Mouse (Mus musculus) olfactory bulb, adult 2 months (tissue): ENCODE results near the gene Ttll11. TPM values are rescaled to one million over a fixed set of nuclear protein-coding genes. Genes with fewer than 3 reads are reported as not detected.

Experiments used
- H3K27ac ChIP-seq: fragments of 200-500 bp; 2 replicates; pipeline ENCODE4 v1.5.1; 2012; ENCODE audit warnings: low read depth, low read length; ENCODE audit not compliant: insufficient read depth
- H3K4me1 ChIP-seq: fragments of 200-500 bp; 2 replicates; pipeline ENCODE4 v1.6.1; 2012; ENCODE audit warnings: low read length; ENCODE audit not compliant: control insufficient read depth, insufficient read depth
- H3K4me3 ChIP-seq: fragments of 200-500 bp; 2 replicates; pipeline ENCODE4 v1.5.1; 2012; ENCODE audit warnings: mild to moderate bottlenecking, low read depth, low read length, moderate library complexity; ENCODE audit not compliant: insufficient read depth
- CTCF ChIP-seq: fragments of 200-500 bp; IDR thresholded peaks from 2 replicates; pipeline ENCODE4 v1.5.1; 2012; ENCODE audit warnings: low read depth, mild to moderate bottlenecking, low read length, moderate library complexity; ENCODE audit not compliant: insufficient read depth
- POLR2A ChIP-seq: fragments of 200-500 bp; IDR thresholded peaks from 2 replicates; pipeline ENCODE4 v1.6.1; 2012; ENCODE audit warnings: mild to moderate bottlenecking, low read depth, low read length, moderate library complexity; ENCODE audit not compliant: insufficient read depth
- WGBS: fragments of 180-500 bp; shearing (Covaris S2); methylation state at CpG from one replicate; pipeline ENCODE4 v1.1.7; 2018; 5-methylcytosine and 5-hydroxymethylcytosine counted together
- polyA plus RNA-seq: library from polyadenylated mRNA; stranded (reverse); fragments of >200 nt; gene quantifications from 2 replicates; pipeline ENCODE4 v1.2.4, GENCODE M21; 2012; ENCODE audit warnings: low replicate concordance; ENCODE audit not compliant: missing spikeins, insufficient read depth, insufficient read length

Gene Ttll11
- polyA plus RNA-seq, 1 experiment = not detected

DNA sequence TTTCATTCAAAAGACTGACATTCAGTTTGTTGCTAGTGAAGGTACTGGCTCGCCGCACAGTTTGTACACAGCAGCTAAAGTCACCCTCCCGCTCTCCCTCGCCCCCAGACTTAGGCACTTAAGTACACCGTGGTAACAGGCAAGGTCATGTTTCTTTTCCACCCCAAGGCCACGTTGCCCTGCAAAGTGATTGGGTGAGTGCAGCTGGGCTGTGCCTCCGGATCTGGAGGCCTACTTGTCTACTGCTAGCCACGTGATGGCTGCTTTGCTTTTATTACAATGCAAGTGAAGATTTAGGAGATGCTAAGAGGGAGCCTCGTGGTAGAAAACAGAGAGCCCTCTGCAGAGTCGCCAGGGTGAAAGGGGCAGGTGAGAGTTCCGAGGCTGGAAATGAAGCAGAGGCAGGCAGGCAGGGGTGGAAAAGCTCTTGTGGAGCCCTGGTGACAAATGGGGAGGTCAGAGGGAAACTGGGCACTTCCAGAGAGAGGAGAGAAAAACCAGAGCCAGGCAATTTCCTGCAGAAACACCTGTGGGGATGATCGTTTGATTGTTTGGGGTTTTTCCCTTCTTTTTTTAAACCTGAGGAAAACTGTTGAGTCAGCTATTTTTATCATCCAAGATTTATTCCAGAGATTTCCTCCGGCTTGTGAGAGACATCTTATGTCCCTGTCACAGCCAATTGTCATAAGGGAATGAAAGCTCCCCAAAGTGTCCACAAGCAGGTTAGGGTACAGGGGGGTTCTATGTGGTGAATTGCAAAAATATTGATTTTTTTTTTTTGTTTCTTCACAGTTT lies 135.6 kb downstream of the Ttll11 start:
- Histone ChIP-seq H3K27ac (no peak overlapping the region), H3K4me3 (no peak overlapping the region), H3K4me1 (peaks cover 23% of the 10 kb centered on the region)
- WGBS = 76% methylated on average over 13 of the region's 13 CpGs
- TF ChIP-seq CTCF = no peak
- TF ChIP-seq POLR2A = no peak

GRCm38 (mm10) chr2:35842780-35843474 lies 136.8 kb downstream of the Ttll11 start:
- TF ChIP-seq CTCF (no peak), POLR2A (no peak)
- Histone ChIP-seq H3K4me3 (no peak overlapping the region), H3K27ac (no peak overlapping the region), H3K4me1 (peaks cover 23% of the 10 kb centered on the region)
- WGBS = 56% methylated on average over 16 of the region's 16 CpGs

DNA sequence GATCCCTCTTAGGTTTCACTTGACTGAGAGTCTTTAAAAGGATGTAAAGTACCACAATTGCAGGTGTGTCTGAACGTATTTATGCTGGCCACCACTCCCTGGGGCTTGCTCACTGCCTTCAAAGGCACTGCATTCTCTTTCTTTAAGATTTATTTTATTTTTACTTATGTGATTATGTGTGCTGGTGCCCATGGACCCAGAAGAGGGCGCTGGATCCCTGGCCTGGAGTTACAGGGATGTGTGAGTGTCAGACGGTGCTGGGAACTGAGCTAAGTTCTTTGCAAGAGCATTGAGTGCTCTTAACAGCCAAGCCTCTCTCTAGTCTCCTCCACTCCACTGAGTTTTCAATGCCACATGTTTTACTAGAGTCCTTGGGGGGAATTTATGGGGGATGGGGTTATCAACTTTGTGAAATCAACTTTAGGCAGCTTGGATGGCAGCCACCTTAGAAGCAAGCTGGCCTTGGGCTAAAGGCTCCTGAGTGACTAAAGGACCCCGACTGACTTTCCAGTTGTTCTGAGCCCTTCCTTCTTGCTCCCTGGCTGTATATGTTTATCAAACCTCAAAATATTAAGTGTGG lies 137.8 kb downstream of the Ttll11 start:
- peaks cover 23% of the 10 kb centered on the region for H3K4me1 ChIP-seq
- H3K4me3 ChIP-seq = no peak overlapping the region
- no peak overlapping the region for H3K27ac ChIP-seq
- WGBS = 76% methylated on average over 4 of the region's 4 CpGs
- TF ChIP-seq POLR2A = no peak
- no peak for TF ChIP-seq CTCF

GRCm38 (mm10) chr2:35840956-35841816 lies 138.5 kb downstream of the Ttll11 start:
- TF ChIP-seq POLR2A (no peak), CTCF (no peak)
- 57% methylated on average over 14 of the region's 14 CpGs for WGBS
- H3K4me3 ChIP-seq = no peak overlapping the region
- H3K4me1 ChIP-seq = peaks cover 22% of the 10 kb centered on the region
- H3K27ac ChIP-seq = no peak overlapping the region

DNA sequence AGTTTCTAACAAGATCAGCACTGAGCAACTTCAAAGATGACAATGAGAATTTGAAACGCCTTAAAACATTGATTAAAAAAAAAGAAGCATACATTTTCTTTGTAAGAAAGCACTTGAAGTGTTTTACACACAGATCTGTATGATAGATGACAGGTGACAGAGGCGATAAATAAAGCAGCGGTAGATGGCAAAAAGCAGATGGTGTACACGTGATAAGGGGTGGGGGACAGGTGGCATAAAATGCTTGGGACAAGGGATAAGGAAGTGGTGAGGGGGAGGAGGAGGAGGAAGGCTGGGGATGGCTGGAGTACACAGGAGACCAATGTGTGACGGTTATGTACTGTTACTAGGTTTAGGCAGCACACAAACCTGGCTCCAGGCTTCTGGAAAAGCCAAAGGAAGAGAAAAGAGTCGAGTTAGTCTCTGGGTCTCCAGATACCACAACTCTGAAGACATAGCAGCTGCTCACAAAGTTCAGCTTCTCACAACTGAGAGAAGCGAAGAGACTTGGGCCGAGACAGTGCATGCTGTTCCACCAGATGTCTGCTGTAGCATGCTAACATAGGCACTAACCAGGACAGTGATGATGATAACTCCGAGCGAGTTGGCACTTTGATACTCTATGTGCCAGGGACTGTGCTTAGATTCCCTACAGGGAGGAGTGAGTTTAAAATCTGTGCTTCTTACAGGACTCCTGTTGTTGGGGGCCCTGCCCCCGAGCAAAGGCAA lies 140.8 kb downstream of the Ttll11 start:
- Histone ChIP-seq H3K27ac (no peak overlapping the region), H3K4me3 (no peak overlapping the region), H3K4me1 (peaks cover 14% of the 10 kb centered on the region)
- 95% methylated on average over 11 of the region's 11 CpGs for WGBS
- TF ChIP-seq CTCF (no peak), POLR2A (no peak)

- H3K27ac ChIP-seq = no peak overlapping the region
- TF ChIP-seq CTCF (no peak), POLR2A (no peak)
- WGBS = 94% methylated on average over 10 of the region's 10 CpGs
These were observed 145.4 kb downstream of the Ttll11 start for GRCm38 (mm10) chr2:35834198-35834913.

GRCm38 (mm10) chr2:35833546-35833945 lies 146.2 kb downstream of the Ttll11 start:
- H3K4me3 ChIP-seq = no peak overlapping the region
- TF ChIP-seq CTCF (no peak), POLR2A (no peak)
- no peak overlapping the region for H3K27ac ChIP-seq
- H3K4me1 ChIP-seq = no peaks in the 10 kb centered on the region
- 91% methylated on average over 6 of the region's 6 CpGs for WGBS

More at GRCm38 (mm10) chr2:35834198-35834913, 145.4 kb downstream of the Ttll11 start:
- Histone ChIP-seq H3K4me3 (no peak overlapping the region), H3K4me1 (no peaks in the 10 kb centered on the region)
